In genomic region chr10:95144414-95145130, GRCm38 (mm10) we compare ENCODE assay signal across 9 mouse cellular contexts.
DNase-seq lines count a peak whose midpoint lies in the region; ATAC-seq lines count a peak whose summit lies in the region.
"Had no signal": no experiment of that assay in that cellular context is flagged by ENCODE, and none has a peak within 500 bp of the region (broad histone marks: within the 10 kb centered on the region; RNA-seq: fewer than 3 reads in every experiment).

No protein-coding gene starts in this region.

- peaks cover 27% of the 10 kb centered on the region for H3K4me1 ChIP-seq in neural tube, embryonic 11.5 days (ENCODE audit: control insufficient read depth, insufficient read depth, low read length)
- H3K4me1 ChIP-seq in limb, embryonic 13.5 days: peaks cover 51% of the 10 kb centered on the region

- H3K9me3 ChIP-seq in neural tube, embryonic 11.5 days (ENCODE audit: control insufficient read depth, low read length): no peaks in the 10 kb centered on the region
- H3K9me3 ChIP-seq in limb, embryonic 13.5 days: no peaks in the 10 kb centered on the region

- peak overlapping the region; percentile 23 for H3K9ac ChIP-seq in neural tube, embryonic 11.5 days (ENCODE audit: low read length)
- no peak overlapping the region; the same call in 1 of the 2 replicates for H3K9ac ChIP-seq in limb, embryonic 13.5 days

- H3K4me3 ChIP-seq in neural tube, embryonic 11.5 days (ENCODE audit: low read depth, low read length): no peak overlapping the region
- no peak overlapping the region for H3K4me3 ChIP-seq in limb, embryonic 13.5 days

- no peaks in the 10 kb centered on the region for H3K27me3 ChIP-seq in neural tube, embryonic 11.5 days (ENCODE audit: control insufficient read depth, insufficient read depth, low read length)
- H3K27me3 ChIP-seq in limb, embryonic 13.5 days: no peaks in the 10 kb centered on the region

- peak; percentile 91 for DNase-seq in heart, adult 11 months
- no peak for DNase-seq in heart, adult 9 months (ENCODE audit: low spot score in 2 of 2)
- DNase-seq in neural tube, embryonic 11.5 days (ENCODE audit: low spot score): no peak
- no peak for DNase-seq in neural tube, embryonic 10.5 days (ENCODE audit: extremely low spot score, low spot score)
- no peak for DNase-seq in urinary bladder, postnatal 36 days (ENCODE audit: low spot score in 2 of 2)
- DNase-seq in cerebellum, adult 18-20 months: no peak
- no peak for DNase-seq in gastrocnemius, adult 8-10 months (ENCODE audit: low spot score in 2 of 2)
- DNase-seq: cerebellum, adult 8-10 months had no signal

- WGBS in neural tube, embryonic 11.5 days: 60% methylated on average over 6 of the region's 6 CpGs
- WGBS in limb, embryonic 13.5 days: 40% methylated on average over 6 of the region's 6 CpGs

- ATAC-seq in neural tube, embryonic 11.5 days (ENCODE audit: insufficient read depth, low FRiP score, low TSS enrichment): no peak
- no peak for ATAC-seq in limb, embryonic 13.5 days (ENCODE audit: low FRiP score, low read depth)

- no peaks in the 10 kb centered on the region for H3K36me3 ChIP-seq in neural tube, embryonic 11.5 days (ENCODE audit: control insufficient read depth, insufficient read depth, low read length)
- no peaks in the 10 kb centered on the region for H3K36me3 ChIP-seq in limb, embryonic 13.5 days

- no peak overlapping the region for H3K27ac ChIP-seq in neural tube, embryonic 11.5 days (ENCODE audit: low read depth, low read length)
- H3K27ac ChIP-seq in limb, embryonic 13.5 days: no peak overlapping the region

- H3K4me2 ChIP-seq in neural tube, embryonic 11.5 days (ENCODE audit: low read depth): no peak overlapping the region
- 0 out of 2 replicates have a peak overlapping the region, but pooled peaks have one; percentile 0 for H3K4me2 ChIP-seq in limb, embryonic 13.5 days (replicated peaks)
